Mouse (Mus musculus): ENCODE data around the gene 1700017N19Rik.
"Not testable (repeated sequence)": the region's sequence is repeated elsewhere in the genome, so short reads cannot be mapped to it uniquely, and the experiment has no call there.

1700017N19Rik gene

GRCm38 (mm10) chr10:100590323-100590722 lies at the start of gene 1700017N19Rik, which contains the start of gene 4930430F08Rik:
Gene 1700017N19Rik (plus strand): TSS chr10:100590484.
Gene 4930430F08Rik (minus strand): TSS chr10:100590423.
- DNase-seq (ENCODE audit: extremely low read depth, low read depth, low spot score): no peak

- no peak for DNase-seq (ENCODE audit: extremely low read depth, low read depth, low spot score)
Observed at GRCm38 (mm10) chr10:100556566-100557175, 33.6 kb upstream of the 1700017N19Rik start.

GRCm38 (mm10) chr10:100560194-100560883 lies 29.9 kb upstream of the 1700017N19Rik start:
- not testable (repeated sequence) for DNase-seq (ENCODE audit: extremely low read depth, low read depth, low spot score)

- DNase-seq (ENCODE audit: extremely low read depth, low read depth, low spot score): no peak
Observed at GRCm38 (mm10) chr10:100564112-100564511, 26.2 kb upstream of the 1700017N19Rik start.

GRCm38 (mm10) chr10:100571707-100572106 lies 18.6 kb upstream of the 1700017N19Rik start:
- no peak for DNase-seq (ENCODE audit: extremely low read depth, low read depth, low spot score)

- DNase-seq (ENCODE audit: extremely low read depth, low read depth, low spot score): no peak
Observed at GRCm38 (mm10) chr10:100574505-100575149, 15.7 kb upstream of the 1700017N19Rik start.

GRCm38 (mm10) chr10:100575294-100575693 lies 15.0 kb upstream of the 1700017N19Rik start:
- no peak for DNase-seq (ENCODE audit: extremely low read depth, low read depth, low spot score)

- DNase-seq (ENCODE audit: extremely low read depth, low read depth, low spot score): peak; percentile 45
Observed at GRCm38 (mm10) chr10:100584178-100584577, 6.1 kb upstream of the 1700017N19Rik start.

- DNase-seq (ENCODE audit: extremely low read depth, low read depth, low spot score): no peak
Observed at GRCm38 (mm10) chr10:100588524-100588923, 1.8 kb upstream of the 1700017N19Rik start.

- DNase-seq (ENCODE audit: extremely low read depth, low read depth, low spot score): no peak
Observed at GRCm38 (mm10) chr10:100588932-100589388, 1.3 kb upstream of the 1700017N19Rik start.

- DNase-seq (ENCODE audit: extremely low read depth, low read depth, low spot score): no peak
Observed at GRCm38 (mm10) chr10:100598339-100598738, 8.1 kb downstream of the 1700017N19Rik start.

GRCm38 (mm10) chr10:100603511-100603910 lies 13.2 kb downstream of the 1700017N19Rik start:
- DNase-seq (ENCODE audit: extremely low read depth, low read depth, low spot score): no peak

- DNase-seq (ENCODE audit: extremely low read depth, low read depth, low spot score): no peak
Observed at GRCm38 (mm10) chr10:100604254-100604653, 14.0 kb downstream of the 1700017N19Rik start.

- DNase-seq (ENCODE audit: extremely low read depth, low read depth, low spot score): no peak
Observed at GRCm38 (mm10) chr10:100617233-100617903, 27.1 kb downstream of the 1700017N19Rik start.

GRCm38 (mm10) chr10:100619474-100619873 lies 29.2 kb downstream of the 1700017N19Rik start:
- no peak for DNase-seq (ENCODE audit: extremely low read depth, low read depth, low spot score)

GRCm38 (mm10) chr10:100620040-100620439 lies 29.8 kb downstream of the 1700017N19Rik start:
- DNase-seq (ENCODE audit: extremely low read depth, low read depth, low spot score): no peak

- no peak for DNase-seq (ENCODE audit: extremely low read depth, low read depth, low spot score)
Observed at GRCm38 (mm10) chr10:100622494-100622893, 32.2 kb downstream of the 1700017N19Rik start.

- no peak for DNase-seq (ENCODE audit: extremely low read depth, low read depth, low spot score)
Observed at GRCm38 (mm10) chr10:100629762-100630438, 39.6 kb downstream of the 1700017N19Rik start.

- no peak for DNase-seq (ENCODE audit: extremely low read depth, low read depth, low spot score)
Observed at GRCm38 (mm10) chr10:100642887-100643286, 52.6 kb downstream of the 1700017N19Rik start.

GRCm38 (mm10) chr10:100645331-100645935 lies 55.1 kb downstream of the 1700017N19Rik start:
- DNase-seq (ENCODE audit: extremely low read depth, low read depth, low spot score): no peak

All from fat pad, adult 2 months (tissue).